Mouse (Mus musculus): Measurements from ENCODE around the gene Ush1c. TPM values are rescaled to one million over a fixed set of nuclear protein-coding genes. Genes with fewer than 3 reads are reported as not detected.
"Not testable (repeated sequence)": the region's sequence is repeated elsewhere in the genome, so short reads cannot be mapped to it uniquely, and the experiment has no call there.

Gene Ush1c
- polyA plus RNA-seq, 1 experiment from 2014 or later = 2.8 TPM

DNA sequence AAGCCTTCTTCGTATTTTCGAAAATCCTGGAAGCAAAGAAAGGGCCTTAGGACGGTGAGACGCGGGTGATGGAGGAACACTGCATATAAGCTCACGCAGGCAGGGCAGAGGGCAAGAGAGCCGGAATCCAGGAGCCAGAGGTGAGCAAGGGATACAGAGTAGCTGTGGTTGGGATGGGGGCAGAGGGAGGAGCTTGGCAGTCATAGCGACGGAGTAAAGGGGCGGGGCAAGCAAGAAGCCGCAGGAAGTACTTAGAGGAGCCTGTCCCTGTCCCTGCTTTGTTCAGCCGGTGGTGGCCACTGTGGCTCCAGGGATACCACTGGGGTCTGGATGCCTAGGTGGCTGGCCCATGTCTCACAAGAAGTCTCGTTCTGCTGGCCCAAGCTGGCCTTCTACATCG is 36.7 kb downstream of the Ush1c start:
- H3K4me2 ChIP-seq = peak overlapping the region; percentile 14; the same call in 1 of the 2 replicates
- no peaks in the 10 kb centered on the region for H3K9me3 ChIP-seq (replicated peaks)
- H3K27ac ChIP-seq = no peak overlapping the region
- peak; percentile 60; the same call in 1 of the 2 replicates for ATAC-seq
- H3K4me1 ChIP-seq = peaks cover 5% of the 10 kb centered on the region
- no peak overlapping the region for H3K4me3 ChIP-seq
- WGBS = 10% methylated on average over 14 of the region's 14 CpGs
- H3K27me3 ChIP-seq = no peaks in the 10 kb centered on the region
- H3K36me3 ChIP-seq (ENCODE audit: poor library complexity, severe bottlenecking) = no peaks in the 10 kb centered on the region
- no peak overlapping the region for H3K9ac ChIP-seq

DNA sequence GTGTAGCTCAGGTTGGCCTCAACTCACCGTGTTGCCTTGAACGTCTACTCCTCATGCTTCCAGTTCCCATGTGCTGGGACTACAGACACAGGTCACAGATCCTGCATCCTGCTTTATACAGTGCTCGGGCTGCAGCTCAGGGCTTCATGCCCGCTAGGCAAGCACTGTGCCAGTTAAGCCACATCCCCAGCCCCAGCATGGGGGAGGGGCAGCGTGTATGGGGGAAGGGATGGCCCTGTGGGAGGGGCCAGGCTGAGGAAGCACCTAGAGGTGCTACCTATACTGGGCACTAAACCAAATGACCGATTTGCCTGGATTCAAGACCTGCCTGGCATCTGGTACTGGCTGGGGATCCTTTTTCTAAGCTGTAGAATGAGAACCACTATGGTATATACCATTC is 38.3 kb downstream of the Ush1c start:
- Histone ChIP-seq H3K9me3 (replicated peaks) (no peaks in the 10 kb centered on the region), H3K9ac (no peak overlapping the region), H3K36me3 (ENCODE audit: poor library complexity, severe bottlenecking) (no peaks in the 10 kb centered on the region), H3K27me3 (no peaks in the 10 kb centered on the region), H3K27ac (no peak overlapping the region), H3K4me1 (peaks cover 5% of the 10 kb centered on the region), H3K4me2 (no peak overlapping the region), H3K4me3 (no peak overlapping the region)
- whole genome bisulfite sequencing = 67% methylated on average over 6 of the region's 6 CpGs
- ATAC-seq = no peak

DNA sequence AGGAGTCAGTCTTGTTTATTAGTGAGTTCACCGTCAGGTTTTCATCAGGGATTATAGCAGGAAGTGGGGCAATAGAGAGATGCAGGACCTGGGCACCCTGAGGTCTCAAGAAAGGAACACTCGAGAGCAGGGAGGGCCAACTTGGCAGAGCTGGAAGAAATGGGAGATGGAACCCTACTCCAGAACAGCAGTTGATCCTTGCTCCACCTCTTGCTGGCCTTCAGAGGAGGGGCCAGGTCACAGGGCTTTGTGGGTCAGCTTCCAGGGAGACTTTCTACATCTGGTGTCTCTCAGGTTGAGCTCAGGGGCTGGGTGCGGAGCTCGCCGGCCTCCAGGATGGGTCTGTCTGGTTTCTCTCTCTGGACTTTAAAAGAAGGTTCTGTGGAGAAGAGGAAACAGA is 42.9 kb downstream of the Ush1c start:
- Histone ChIP-seq H3K4me2 (no peak overlapping the region), H3K4me1 (no peaks in the 10 kb centered on the region), H3K9me3 (replicated peaks) (no peaks in the 10 kb centered on the region), H3K27me3 (no peaks in the 10 kb centered on the region), H3K36me3 (ENCODE audit: poor library complexity, severe bottlenecking) (no peaks in the 10 kb centered on the region), H3K27ac (no peak overlapping the region), H3K9ac (no peak overlapping the region), H3K4me3 (no peak overlapping the region)
- WGBS = 86% methylated on average over 5 of the region's 5 CpGs
- no peak for ATAC-seq

DNA sequence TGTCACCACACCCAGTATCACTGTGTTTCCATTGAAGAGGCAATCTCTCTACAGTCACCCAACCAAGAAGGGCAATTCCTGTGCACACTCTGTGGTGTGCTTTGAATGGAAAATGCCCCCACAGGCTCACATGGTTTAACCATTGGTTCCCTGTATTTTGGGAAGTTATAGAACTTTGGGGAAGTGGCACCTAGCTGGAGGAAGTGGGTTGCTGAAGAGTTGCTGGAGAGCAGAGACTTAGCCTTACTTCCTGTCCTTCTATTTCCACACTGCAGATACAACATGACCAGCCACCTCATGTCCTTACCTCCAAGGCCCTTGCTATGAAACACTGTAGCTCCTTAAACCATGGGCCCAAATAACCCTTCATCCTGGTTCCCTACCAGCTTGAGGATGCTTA is 54.1 kb downstream of the Ush1c start:
- Histone ChIP-seq H3K4me1 (peaks cover 11% of the 10 kb centered on the region), H3K36me3 (ENCODE audit: poor library complexity, severe bottlenecking) (no peaks in the 10 kb centered on the region), H3K27me3 (peaks cover 25% of the 10 kb centered on the region), H3K27ac (no peak overlapping the region), H3K9ac (no peak overlapping the region), H3K9me3 (replicated peaks) (no peaks in the 10 kb centered on the region), H3K4me3 (no peak overlapping the region), H3K4me2 (no peak overlapping the region)
- no peak for ATAC-seq

DNA sequence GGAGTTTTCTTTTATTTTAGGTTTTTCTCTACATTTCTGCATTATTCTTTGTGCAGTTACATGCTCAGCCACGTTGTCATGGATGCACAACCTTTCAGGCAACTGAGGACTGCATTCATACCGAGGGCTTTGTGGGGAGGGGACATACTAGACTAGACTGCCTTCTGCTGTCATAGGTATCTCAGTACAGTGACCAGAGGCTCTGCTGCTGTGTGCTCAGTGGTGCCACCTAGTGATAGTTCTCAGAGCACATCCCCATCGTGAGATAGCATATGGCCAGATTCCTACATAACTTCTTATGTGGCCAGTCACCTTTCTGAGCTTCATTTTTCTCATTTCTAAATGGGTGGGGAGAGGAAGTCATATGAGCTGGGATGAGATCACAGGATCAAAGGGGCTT is 56.7 kb downstream of the Ush1c start:
- Histone ChIP-seq H3K9me3 (replicated peaks) (no peaks in the 10 kb centered on the region), H3K27me3 (peaks cover 50% of the 10 kb centered on the region), H3K4me2 (no peak overlapping the region), H3K36me3 (ENCODE audit: poor library complexity, severe bottlenecking) (no peaks in the 10 kb centered on the region), H3K27ac (no peak overlapping the region), H3K9ac (no peak overlapping the region), H3K4me3 (no peak overlapping the region), H3K4me1 (peaks cover 12% of the 10 kb centered on the region)
- ATAC-seq = peak; percentile 77
- WGBS = 1% methylated on average over 3 of the region's 3 CpGs

DNA sequence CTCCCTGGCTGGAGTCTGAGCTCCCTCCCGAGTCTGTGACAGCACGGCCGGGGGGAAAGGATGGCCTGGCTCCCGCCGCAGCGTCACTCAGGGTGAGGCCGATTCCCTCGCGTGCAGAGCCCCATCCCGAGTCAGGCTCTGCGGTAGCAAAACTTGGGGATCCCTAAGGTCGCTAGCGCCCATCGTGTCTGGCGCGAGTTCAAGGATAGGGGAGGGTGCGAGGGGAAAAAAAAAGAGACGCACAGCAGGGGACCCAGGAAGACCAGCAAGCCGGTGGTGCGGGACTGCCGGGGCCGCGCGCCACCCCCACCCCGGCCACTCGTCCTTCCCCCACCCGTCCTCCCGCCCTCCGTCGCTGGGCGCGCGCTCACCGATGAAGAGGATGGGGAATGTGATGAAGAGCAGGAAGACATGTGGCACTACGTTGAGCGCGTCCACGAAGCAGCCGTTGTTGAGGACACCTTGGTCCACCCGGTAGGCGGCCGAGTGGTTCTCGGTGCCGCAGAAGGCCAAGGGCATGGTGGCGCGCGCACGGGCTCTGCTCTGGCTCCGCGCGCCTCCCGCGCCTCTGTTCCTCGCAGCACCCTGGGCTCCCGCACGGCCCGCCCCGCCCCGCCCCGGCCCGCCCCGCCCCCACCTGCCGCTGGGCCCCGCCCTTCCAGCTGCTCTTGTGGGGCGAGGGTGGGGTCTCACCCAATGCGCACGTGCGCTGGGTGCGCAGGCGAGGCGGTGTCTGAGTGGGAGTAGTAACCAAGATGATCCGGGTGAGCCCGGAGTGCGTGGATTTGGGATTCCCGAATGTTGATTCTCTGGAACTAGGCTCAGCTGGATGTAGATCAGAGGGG is 58.6 kb downstream of the Ush1c start, which contains the start of gene Abcc8:
TSS of gene Abcc8 (minus strand) at position 603 of the 845 bp plus-strand sequence.
- ATAC-seq = peak; percentile 76
- under 1% methylated on average over 57 of the region's 75 CpGs for WGBS
- Histone ChIP-seq H3K27me3 (peaks cover 50% of the 10 kb centered on the region), H3K9me3 (replicated peaks) (no peaks in the 10 kb centered on the region), H3K4me2 (peak within 1 kb of the TSS; percentile 73), H3K27ac (no peak within 1 kb of the TSS), H3K4me3 (peak within 1 kb of the TSS; percentile 49), H3K9ac (peak within 1 kb of the TSS; percentile 60), H3K4me1 (peaks cover 12% of the 10 kb centered on the region), H3K36me3 (ENCODE audit: poor library complexity, severe bottlenecking) (no peaks in the 10 kb centered on the region)

DNA sequence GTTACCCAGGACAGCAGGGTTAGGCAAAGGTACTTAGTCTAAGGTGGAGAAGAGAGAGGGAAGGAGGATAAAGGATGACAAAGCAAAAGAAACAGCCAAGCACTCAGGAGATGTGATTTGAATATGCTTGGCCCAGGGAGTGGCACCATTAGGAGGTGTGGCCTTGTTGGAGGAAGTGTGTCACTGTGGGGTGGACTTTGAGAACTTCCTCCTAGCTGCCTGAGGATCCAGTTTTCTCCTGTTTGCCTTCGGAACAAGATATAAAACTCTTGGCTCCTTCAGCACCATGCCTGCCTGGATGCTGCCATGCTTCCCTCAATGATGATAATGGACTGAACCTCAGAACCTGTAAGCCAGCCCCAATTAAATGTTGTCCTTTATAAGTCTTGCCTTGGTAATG is 69.3 kb downstream of the Ush1c start:
- ATAC-seq; H3K9ac ChIP-seq; H3K36me3 ChIP-seq (ENCODE audit: poor library complexity, severe bottlenecking); H3K27me3 ChIP-seq; H3K4me2 ChIP-seq; H3K27ac ChIP-seq; H3K9me3 ChIP-seq (replicated peaks); H3K4me3 ChIP-seq; H3K4me1 ChIP-seq: not testable (repeated sequence)
- 90% methylated on average over 1 of the region's 1 CpGs for WGBS

DNA sequence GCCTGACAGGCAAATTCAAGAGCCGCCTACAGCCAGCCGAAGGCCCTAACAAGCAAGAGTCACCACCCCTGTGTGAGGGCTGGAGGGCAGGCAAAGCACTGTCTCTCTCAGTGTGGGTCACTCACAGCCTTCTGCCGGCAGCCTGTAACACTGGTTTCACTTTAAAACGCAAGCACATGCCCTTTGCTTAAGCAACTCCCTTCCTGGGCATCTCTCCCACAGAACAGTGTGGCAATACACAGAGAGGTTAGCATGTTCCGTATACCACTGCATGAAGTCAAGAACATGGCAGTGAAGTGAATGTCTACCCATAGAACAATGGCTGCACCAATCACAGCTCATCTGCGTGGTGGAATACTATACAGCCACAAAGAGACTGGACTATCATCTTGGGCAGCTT is 69.9 kb downstream of the Ush1c start:
- no peaks in the 10 kb centered on the region for H3K9me3 ChIP-seq (replicated peaks)
- no peaks in the 10 kb centered on the region for H3K36me3 ChIP-seq (ENCODE audit: poor library complexity, severe bottlenecking)
- no peaks in the 10 kb centered on the region for H3K27me3 ChIP-seq
- 94% methylated on average over 6 of the region's 6 CpGs for WGBS
- H3K4me1 ChIP-seq = no peaks in the 10 kb centered on the region
- H3K27ac ChIP-seq = no peak overlapping the region
- H3K9ac ChIP-seq = no peak overlapping the region
- H3K4me3 ChIP-seq = no peak overlapping the region
- H3K4me2 ChIP-seq = no peak overlapping the region
- ATAC-seq = no peak

DNA sequence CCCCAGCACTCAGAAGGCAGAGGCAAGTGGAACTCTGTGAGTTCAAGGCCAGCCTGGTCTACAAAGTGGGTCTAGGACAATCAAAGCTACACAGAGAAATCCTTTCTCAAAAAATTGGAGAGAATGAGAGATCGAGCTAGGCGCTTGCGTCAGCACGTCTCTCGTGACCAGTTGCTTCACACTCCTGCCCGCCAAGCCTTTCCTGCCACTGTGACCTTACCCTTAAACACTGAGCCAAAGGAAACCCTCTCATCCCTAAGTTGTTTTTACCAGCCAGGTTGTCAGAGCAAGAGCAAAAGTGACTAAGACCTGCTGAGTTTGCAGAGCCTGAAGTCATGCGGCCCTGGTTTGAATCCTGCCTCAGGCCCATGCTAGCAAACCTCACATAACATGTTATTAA is 70.4 kb downstream of the Ush1c start:
- Histone ChIP-seq H3K36me3 (ENCODE audit: poor library complexity, severe bottlenecking) (no peaks in the 10 kb centered on the region), H3K9ac (no peak overlapping the region), H3K27me3 (no peaks in the 10 kb centered on the region), H3K9me3 (replicated peaks) (no peaks in the 10 kb centered on the region), H3K4me1 (no peaks in the 10 kb centered on the region), H3K4me2 (no peak overlapping the region), H3K4me3 (no peak overlapping the region), H3K27ac (no peak overlapping the region)
- no peak for ATAC-seq
- WGBS = 97% methylated on average over 7 of the region's 7 CpGs

DNA sequence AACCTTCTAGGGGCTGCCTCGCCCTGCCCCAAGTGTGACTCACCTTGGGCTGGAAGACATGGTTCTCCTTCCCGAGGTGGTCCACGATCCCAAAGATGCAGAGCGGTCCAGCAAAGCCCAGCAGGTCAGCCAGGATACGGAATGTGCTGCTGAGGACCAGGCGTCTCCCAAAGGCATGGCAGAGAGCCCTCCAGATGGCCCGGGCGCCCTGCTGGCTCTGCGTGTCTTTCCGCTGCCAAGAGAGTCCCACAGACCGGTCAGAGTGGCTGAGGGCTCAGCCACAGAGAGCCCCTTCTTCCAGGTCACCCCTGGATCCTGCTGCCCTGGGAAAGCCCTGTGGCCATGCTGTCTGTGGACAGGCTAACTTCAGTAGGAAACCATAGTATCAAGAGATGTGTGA is 72.4 kb downstream of the Ush1c start:
- Histone ChIP-seq H3K27me3 (no peaks in the 10 kb centered on the region), H3K9me3 (replicated peaks) (no peaks in the 10 kb centered on the region), H3K27ac (no peak overlapping the region), H3K4me2 (no peak overlapping the region), H3K9ac (no peak overlapping the region), H3K4me1 (peaks cover 7% of the 10 kb centered on the region; the same call in 1 of the 2 replicates), H3K36me3 (ENCODE audit: poor library complexity, severe bottlenecking) (no peaks in the 10 kb centered on the region), H3K4me3 (no peak overlapping the region)
- WGBS = 95% methylated on average over 11 of the region's 11 CpGs
- no peak for ATAC-seq

DNA sequence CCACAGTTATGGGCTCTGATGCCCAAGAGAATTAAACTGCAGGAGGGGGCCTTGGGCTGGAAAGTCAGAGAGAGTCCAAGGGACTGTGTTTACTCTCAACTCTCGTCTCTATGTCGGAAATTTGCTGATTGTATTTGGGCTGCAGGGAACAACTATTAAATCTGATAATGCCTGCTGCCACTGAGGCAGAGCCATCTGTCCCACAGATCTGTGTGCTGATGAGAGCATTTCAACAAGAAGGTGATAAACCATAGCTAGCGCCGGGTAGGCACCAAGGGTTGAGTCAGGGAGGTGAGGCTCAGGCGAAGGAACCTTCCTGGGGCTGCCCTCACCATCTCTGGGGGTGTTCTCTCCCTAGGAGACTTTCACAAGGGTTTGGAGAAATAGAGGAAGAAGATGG is 75.6 kb downstream of the Ush1c start:
- Histone ChIP-seq H3K4me3 (no peak overlapping the region), H3K27me3 (no peaks in the 10 kb centered on the region), H3K9ac (no peak overlapping the region), H3K4me2 (no peak overlapping the region), H3K36me3 (ENCODE audit: poor library complexity, severe bottlenecking) (no peaks in the 10 kb centered on the region), H3K4me1 (peaks cover 7% of the 10 kb centered on the region; the same call in 1 of the 2 replicates), H3K27ac (peak overlapping the region; percentile 37), H3K9me3 (replicated peaks) (no peaks in the 10 kb centered on the region)
- WGBS = 75% methylated on average over 5 of the region's 5 CpGs
- ATAC-seq = no peak

DNA sequence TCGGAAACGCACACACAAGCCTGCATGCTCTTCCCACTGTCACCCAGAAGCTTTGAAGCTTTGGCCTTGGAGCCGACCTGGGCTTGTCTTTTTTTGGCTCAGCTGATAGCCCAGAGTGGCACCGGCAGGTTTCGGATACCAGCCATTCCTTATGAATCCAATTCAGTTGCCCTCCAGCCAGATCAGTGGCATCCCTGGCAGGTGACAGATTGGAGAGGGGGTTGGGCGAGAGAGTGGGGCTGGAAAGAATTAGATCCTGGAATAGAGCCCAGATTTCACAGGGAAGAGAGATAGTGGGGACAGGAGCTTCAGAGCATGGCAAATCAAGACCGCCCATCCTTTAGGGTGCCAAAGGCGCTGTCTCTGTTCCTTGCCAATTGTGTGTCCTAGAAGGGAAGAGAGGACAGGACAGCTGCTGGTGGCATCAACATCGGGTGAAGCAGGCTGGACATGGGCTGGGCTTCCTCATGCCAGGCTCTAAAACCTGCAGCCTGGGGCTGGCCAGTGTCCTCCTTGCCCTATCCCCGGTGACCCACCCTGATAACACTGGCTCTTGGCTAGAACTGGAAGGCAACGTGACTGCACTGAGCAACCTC is 76.1 kb downstream of the Ush1c start:
- 71% methylated on average over 11 of the region's 11 CpGs for whole genome bisulfite sequencing
- Histone ChIP-seq H3K36me3 (ENCODE audit: poor library complexity, severe bottlenecking) (no peaks in the 10 kb centered on the region), H3K4me2 (no peak overlapping the region), H3K27ac (0 out of 2 replicates have a peak overlapping the region, but pooled peaks have one; percentile 37), H3K27me3 (no peaks in the 10 kb centered on the region), H3K4me3 (no peak overlapping the region), H3K4me1 (peaks cover 7% of the 10 kb centered on the region; the same call in 1 of the 2 replicates), H3K9me3 (replicated peaks) (no peaks in the 10 kb centered on the region), H3K9ac (no peak overlapping the region; the same call in 1 of the 2 replicates)
- ATAC-seq = 0 out of 2 replicates have a peak, but pooled peaks have one; percentile 27

All from forebrain, embryonic 13.5 days (tissue).